Mouse (Mus musculus) erythroblast, embryonic 14.5 days (primary cell): ENCODE measurements around the gene Kng2. TPM values are rescaled to one million over a fixed set of nuclear protein-coding genes. Genes with fewer than 3 reads are reported as not detected.
"Not testable (repeated sequence)": the region's sequence is repeated elsewhere in the genome, so short reads cannot be mapped to it uniquely, and the experiment has no call there.

Experiments used
- H3K27me3 ChIP-seq: 2 replicates; pipeline ENCODE4 v1.6.1; 2012; ENCODE audit warnings: inconsistent platforms; ENCODE audit not compliant: control insufficient read depth
- H3K36me3 ChIP-seq: 2 replicates; pipeline ENCODE4 v1.6.1; 2012; ENCODE audit warnings: mild to moderate bottlenecking, inconsistent platforms; ENCODE audit not compliant: control insufficient read depth
- H3K4me1 ChIP-seq: 2 replicates; pipeline ENCODE4 v1.6.1; 2012; ENCODE audit warnings: inconsistent platforms; ENCODE audit not compliant: control insufficient read depth
- H3K4me3 ChIP-seq: replicated peaks from 2 replicates; pipeline ENCODE3; 2012; ENCODE audit warnings: moderate library complexity, mild to moderate bottlenecking, inconsistent platforms
- H3K9me3 ChIP-seq: 2 replicates; pipeline ENCODE4 v1.6.1; 2012; ENCODE audit warnings: low read length, inconsistent platforms, mixed read lengths; ENCODE audit not compliant: control insufficient read depth
- GATA1 ChIP-seq: IDR thresholded peaks from 2 replicates; pipeline ENCODE4 v1.6.1; 2012; ENCODE audit warnings: low read length, inconsistent platforms, mixed read lengths
- TAL1 ChIP-seq: IDR thresholded peaks from 3 replicates; pipeline ENCODE4 v1.6.1; 2012; ENCODE audit warnings: low read length, inconsistent platforms, mixed read lengths
- polyA plus RNA-seq: library from polyadenylated mRNA; stranded (reverse); fragments of >175 nt; gene quantifications from 2 replicates; pipeline ENCODE4 v1.2.3, GENCODE M21; 2012

The Kng2 gene
- polyA plus RNA-seq, 1 experiment = not detected

DNA sequence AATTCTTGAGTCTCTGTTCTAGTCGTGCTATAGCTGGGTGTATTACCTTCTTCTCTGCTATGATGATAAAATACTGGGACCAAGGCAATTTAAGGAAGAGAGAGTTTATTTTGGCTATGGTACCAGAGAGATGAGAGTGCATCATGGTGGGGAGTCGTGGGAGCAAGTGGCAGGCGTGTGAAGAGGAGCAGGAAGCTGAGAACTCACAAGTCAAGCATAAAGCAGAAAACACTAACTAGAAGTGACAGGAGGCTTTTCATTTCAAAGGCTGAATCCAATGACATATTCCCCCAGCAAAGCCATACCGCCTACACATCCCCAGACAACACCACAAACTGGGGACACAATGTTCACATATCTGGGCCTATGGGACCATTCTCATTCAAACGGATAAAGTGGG lies 67.0 kb downstream of the Kng2 start:
- Histone ChIP-seq H3K4me1 (no peaks in the 10 kb centered on the region), H3K4me3 (no peak overlapping the region), H3K9me3 (no peaks in the 10 kb centered on the region), H3K27me3 (no peaks in the 10 kb centered on the region), H3K36me3 (no peaks in the 10 kb centered on the region)
- no peak for TF ChIP-seq GATA1
- no peak for TF ChIP-seq TAL1

DNA sequence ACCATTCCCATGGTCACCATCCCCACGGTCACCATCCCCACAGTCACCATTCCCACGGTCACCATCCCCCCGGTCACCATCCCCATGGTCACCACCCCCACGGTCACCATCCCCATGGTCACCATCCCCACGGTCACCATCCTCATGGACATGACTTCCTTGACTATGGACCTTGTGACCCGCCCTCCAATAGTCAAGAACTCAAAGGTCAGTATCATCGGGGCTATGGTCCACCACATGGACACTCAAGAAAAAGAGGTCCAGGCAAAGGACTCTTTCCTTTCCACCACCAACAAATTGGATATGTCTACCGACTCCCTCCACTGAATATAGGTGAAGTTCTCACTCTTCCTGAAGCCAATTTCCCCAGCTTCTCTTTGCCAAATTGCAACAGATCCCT lies 68.2 kb downstream of the Kng2 start:
- Histone ChIP-seq H3K36me3 (no peaks in the 10 kb centered on the region), H3K4me1 (no peaks in the 10 kb centered on the region), H3K27me3 (no peaks in the 10 kb centered on the region), H3K4me3 (no peak overlapping the region), H3K9me3 (no peaks in the 10 kb centered on the region)
- TF ChIP-seq TAL1 (no peak), GATA1 (no peak)

DNA sequence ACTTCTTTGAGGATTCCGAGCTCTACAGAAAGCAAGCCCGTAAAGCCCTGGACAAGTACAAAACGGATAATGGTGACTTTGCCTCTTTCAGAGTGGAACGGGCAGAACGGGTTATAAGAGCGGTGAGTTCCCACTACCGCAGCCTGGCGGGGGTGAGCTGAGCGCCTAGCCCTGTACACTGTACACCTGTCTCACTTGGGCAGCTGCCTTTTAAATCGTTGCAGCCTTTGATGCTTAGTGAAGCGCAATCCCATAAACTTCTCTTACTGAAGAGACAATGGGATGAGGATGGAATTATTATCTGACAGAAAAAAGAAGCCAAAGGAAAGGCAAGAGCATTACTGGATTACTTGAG lies 73.2 kb downstream of the Kng2 start:
- Histone ChIP-seq H3K4me3 (no peak overlapping the region), H3K9me3 (no peaks in the 10 kb centered on the region), H3K36me3 (no peaks in the 10 kb centered on the region), H3K4me1 (no peaks in the 10 kb centered on the region), H3K27me3 (no peaks in the 10 kb centered on the region)
- TF ChIP-seq TAL1 (no peak), GATA1 (no peak)

DNA sequence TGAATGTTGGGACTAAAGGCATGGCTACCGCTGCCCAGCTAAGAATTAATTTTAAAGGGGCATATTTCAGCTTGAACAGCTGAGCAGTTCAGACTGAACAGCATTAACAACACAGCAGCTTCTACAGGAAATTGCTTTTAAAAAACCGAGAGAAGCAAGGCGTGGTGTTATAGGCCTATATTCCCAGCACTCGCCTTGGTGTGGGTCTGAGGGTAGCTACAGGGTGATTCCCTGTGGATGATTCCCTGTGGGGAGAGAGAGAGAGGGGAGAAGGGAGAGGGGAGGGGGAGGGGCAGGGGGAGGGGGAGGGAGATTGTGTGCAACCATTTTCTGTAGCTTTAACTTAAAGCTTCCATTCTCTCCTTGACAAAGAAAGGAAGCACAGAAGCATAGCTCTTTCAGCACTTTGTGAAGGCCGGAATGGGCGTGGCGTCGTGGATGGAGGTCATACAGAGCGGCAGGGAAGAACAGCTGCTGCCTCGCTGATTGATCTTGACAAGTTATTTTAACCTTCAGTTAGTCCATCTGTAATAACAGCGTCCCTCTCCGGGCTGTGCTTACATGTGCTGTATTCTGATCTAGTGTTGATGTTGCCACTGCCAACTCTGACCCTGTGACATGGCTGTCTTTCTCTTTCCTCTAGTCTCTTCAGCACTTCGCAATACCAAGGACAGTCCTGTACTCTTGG lies 73.7 kb downstream of the Kng2 start:
- H3K36me3 ChIP-seq = no peaks in the 10 kb centered on the region
- H3K27me3 ChIP-seq = no peaks in the 10 kb centered on the region
- H3K9me3 ChIP-seq = no peaks in the 10 kb centered on the region
- no peaks in the 10 kb centered on the region for H3K4me1 ChIP-seq
- H3K4me3 ChIP-seq = no peak overlapping the region
- TF ChIP-seq GATA1 = no peak
- no peak for TF ChIP-seq TAL1

DNA sequence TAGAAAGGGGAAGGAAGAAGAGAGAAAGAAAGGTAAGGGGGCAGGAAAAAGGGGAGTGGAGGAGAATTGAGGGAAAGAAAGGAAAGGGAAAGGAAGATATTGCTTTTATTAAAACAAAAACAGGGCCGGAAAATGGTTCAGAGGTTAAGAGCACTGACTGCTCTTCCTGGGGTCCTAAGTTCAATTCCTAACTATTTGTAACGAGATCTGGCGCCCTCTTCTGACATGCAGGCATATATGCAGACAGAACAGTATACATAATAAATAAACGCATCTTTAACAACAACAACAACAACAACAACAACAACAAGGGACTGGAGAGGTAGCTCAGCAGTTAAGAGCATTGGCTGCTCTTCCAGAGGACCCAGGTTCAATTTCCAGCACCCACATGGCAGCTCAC lies 76.2 kb downstream of the Kng2 start:
- H3K4me3 ChIP-seq = no peak overlapping the region
- no peaks in the 10 kb centered on the region for H3K27me3 ChIP-seq
- H3K9me3 ChIP-seq = no peaks in the 10 kb centered on the region
- TF ChIP-seq TAL1 (no peak), GATA1 (no peak)
- no peaks in the 10 kb centered on the region for H3K36me3 ChIP-seq
- no peaks in the 10 kb centered on the region for H3K4me1 ChIP-seq

DNA sequence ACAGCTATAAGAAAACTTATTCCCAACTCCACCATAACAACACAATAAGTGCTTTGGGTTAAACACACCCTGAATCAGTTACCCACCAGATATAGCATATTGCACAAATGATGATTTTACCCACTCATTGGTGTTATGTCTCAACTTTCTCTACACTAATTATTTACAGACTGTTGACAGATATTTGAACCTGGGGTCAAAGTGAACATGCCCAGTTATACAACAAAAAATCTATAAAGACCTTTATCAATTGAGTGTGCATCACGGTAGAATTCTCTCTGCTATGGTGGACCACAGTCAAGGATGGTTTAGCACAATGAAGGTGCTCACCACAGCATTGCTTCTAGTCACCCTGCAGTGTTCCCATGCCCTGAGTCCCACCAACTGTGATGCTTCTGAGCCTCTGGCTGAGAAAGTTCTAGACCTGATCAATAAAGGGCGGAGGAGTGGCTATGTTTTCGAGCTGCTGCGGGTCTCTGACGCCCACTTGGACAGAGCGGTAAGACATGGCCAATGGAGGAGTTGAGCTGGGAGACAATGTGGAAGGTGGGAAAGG lies 78.4 kb downstream of the Kng2 start, which contains the start of gene Hrg:
Gene Hrg, plus strand, starts transcription at position 233 of the 556 bp plus-strand sequence.
- no peak for TF ChIP-seq GATA1
- TF ChIP-seq TAL1 = no peak
- H3K27me3 ChIP-seq = no peaks in the 10 kb centered on the region
- no peaks in the 10 kb centered on the region for H3K4me1 ChIP-seq
- H3K36me3 ChIP-seq = no peaks in the 10 kb centered on the region
- H3K9me3 ChIP-seq = no peaks in the 10 kb centered on the region
- no peak within 1 kb of the TSS for H3K4me3 ChIP-seq

DNA sequence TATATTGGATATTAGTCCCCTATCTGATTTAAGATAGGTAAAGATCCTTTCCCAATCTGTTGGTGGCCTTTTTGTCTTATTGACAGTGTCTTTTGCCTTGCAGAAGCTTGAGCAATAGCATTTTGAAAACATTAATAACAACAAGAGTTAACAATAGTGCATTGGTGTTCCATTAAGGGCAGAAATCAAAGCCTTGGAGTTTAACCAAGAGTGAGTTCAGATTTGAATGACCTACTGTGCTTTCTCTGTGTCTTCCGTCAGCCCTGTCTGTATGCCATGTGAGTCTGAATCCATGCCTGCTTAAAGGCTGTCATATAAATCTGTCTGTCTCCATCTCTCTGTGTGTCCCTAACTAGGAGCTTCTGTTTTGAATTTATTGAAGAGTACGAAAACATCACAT lies 81.9 kb downstream of the Kng2 start:
- H3K36me3 ChIP-seq = no peaks in the 10 kb centered on the region
- no peaks in the 10 kb centered on the region for H3K4me1 ChIP-seq
- no peak overlapping the region for H3K4me3 ChIP-seq
- no peaks in the 10 kb centered on the region for H3K27me3 ChIP-seq
- no peak for TF ChIP-seq TAL1
- no peak for TF ChIP-seq GATA1
- no peaks in the 10 kb centered on the region for H3K9me3 ChIP-seq

DNA sequence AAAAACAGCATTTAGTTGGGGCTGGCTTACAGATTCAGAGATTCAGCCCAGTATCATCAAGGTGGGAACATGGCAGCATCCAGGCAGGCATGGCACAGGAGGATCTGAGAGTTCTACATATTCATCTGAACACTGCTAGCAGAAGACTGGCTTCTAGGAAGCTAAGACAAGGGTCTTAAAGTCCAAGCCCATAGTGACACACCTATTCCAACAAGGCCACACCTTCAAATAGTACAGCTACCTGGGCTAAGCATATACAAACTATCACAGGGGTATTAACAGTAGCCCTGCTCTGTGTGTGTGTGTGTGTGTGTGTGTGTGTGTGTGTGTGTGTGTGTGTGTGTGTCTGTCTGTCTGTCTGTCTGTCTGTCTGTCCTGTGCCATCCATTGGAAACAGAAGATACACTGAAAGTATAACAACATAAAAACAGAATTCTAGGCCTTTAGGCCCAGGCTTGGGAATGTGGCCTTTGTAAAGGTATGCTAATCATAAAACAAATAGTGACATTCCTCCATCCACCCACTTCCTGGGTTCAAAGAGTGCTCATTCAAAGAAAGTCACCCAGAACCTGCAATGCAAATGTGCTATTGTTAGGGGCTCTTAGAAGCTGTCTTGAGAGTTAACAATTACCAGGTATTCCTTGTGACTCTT lies 87.3 kb downstream of the Kng2 start:
- not testable (repeated sequence) for H3K4me1 ChIP-seq, H3K36me3 ChIP-seq, H3K27me3 ChIP-seq, H3K9me3 ChIP-seq, H3K4me3 ChIP-seq

DNA sequence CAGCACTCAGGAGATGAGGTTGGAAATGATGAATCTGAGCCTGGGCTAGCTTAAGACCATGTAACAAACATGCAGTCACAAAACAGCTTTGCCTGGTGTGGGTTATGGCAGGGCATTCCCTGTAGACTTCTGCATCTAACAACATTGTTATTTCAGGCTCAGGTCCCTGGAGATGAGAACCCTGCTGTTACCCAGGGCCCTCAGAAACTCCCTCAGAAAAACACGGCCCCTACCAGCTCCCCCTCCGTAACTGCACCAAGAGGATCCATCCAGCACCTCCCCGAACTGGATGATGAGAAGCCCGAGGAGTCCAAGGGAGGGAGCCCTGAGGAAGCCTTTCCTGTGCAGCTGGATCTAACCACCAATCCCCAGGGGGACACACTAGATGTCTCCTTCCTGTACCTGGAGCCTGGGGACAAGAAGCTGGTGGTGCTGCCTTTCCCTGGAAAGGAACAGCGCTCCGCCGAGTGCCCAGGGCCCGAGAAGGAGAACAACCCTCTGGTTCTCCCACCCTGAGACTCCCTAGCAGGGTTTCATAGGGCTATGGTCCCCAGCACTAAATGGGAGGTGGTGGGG lies 90.1 kb downstream of the Kng2 start:
- TF ChIP-seq TAL1 (no peak), GATA1 (no peak)
- Histone ChIP-seq H3K36me3 (no peaks in the 10 kb centered on the region), H3K27me3 (no peaks in the 10 kb centered on the region), H3K9me3 (peaks cover 2% of the 10 kb centered on the region; the same call in 1 of the 2 replicates), H3K4me1 (no peaks in the 10 kb centered on the region), H3K4me3 (no peak overlapping the region)
